Mouse (Mus musculus): ENCODE measurements at regions not wholly inside any gene's neighbourhood (a gene's known extent, or its start where the extent isn't known, plus 50 kb on each side); places are given as distances from the start of the nearest gene placed in this dataset.

- TF ChIP-seq CTCF (IDR thresholded peaks at IDR 0.05; ENCODE audit: extremely low read depth, insufficient read depth, low read length) = no peak
- no peak for TF ChIP-seq POLR2A (IDR thresholded peaks at IDR 0.05; ENCODE audit: extremely low read depth, insufficient read depth, low read length)
Measured at GRCm38 (mm10) chr6:32699811-32700210, 111.8 kb upstream of the Plxna4 start.
